Mouse (Mus musculus) heart, adult 11 months (tissue): ENCODE data around the gene Olfr894.
"Not testable (repeated sequence)": the region's sequence is repeated elsewhere in the genome, so short reads cannot be mapped to it uniquely, and the experiment has no call there.

Experiments
- DNase-seq: peaks from one replicate; pipeline ENCODE4 v3.0.0; 2022

The Olfr894 gene

GRCm38 (mm10) chr9:38217755-38218154, at the start of gene Olfr894:
Gene Olfr894 (plus strand): TSS chr9:38218055.
- no peak for DNase-seq

GRCm38 (mm10) chr9:38168341-38168740, 49.5 kb upstream of the Olfr894 start:
- not testable (repeated sequence) for DNase-seq

- DNase-seq, result no peak
Measured at GRCm38 (mm10) chr9:38180721-38181120, 37.1 kb upstream of the Olfr894 start, which contains the start of gene Olfr891. Gene Olfr891 (minus strand): TSS chr9:38180821.

DNA sequence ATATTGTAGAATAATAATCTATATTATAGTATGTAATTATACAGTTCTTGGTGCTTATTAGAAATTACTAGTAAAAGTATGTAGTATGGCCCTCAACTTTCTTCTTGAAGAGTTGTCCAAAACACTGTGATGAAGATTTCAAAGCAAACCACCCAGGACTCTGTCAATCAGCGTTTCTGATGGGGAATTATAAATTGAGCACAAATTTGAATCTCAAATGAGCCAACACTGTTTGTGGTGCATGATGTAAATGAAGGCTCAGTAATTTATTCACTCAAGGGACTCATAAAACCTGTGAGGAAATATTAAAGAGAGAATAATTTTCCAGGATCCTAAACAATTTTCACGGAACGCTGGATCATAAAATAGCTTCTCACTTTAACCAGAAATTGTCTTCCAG, 9.8 kb upstream of the Olfr894 start, which contains the start of gene Olfr893:
Olfr893 (plus strand) TSS at position 301 of the 400 bp plus-strand sequence.
- no peak for DNase-seq

DNA sequence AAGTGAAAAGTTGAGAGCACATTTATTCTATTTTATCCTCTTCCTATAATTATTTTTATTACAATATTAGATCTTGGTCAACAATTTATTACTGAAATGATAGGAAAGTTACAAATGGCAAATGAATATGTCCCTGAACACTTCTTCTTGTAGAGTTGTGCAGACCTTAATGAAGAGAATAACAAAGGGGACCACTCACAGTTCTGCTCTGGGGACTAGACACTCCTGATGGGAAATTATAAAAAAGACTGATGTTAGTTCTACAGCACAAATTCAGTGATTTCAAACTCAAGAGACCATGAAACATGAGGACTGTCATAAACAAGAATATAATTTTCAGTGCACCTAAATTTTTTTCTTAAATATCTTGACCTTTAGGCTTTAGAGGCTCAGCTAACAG, 34.6 kb downstream of the Olfr894 start, which contains the start of gene Olfr143:
Olfr143 (plus strand) TSS at position 301 of the 400 bp plus-strand sequence.
- no peak for DNase-seq

DNA sequence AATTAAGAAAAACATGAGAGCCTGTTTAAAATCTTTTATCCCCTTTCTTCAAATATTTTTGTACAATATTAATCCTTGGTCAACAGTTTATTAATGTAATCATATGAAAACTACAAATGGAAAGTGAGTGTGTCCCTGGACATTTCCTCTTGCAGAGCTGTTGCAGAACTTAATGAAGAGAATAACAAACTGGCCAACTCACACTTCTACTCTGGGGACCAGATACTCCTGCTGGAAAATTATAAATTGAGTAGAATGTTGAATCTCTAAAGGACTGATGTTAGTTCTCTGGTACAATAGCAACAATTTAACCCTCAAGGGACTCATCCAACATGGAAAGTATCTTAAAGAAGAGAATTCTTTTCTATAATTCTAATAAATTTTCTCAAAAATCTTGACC, 49.7 kb downstream of the Olfr894 start, which contains the start of gene Olfr895:
Olfr895 (plus strand) TSS at position 301 of the 400 bp plus-strand sequence.
- DNase-seq, result no peak
